Mouse (Mus musculus) hematopoietic stem cell, adult 5-6 weeks (primary cell): ENCODE results near the gene Mcemp1. TPM values are rescaled to one million over a fixed set of nuclear protein-coding genes. Genes with fewer than 3 reads are reported as not detected.

Experiments used
- ATAC-seq, 2 experiments: fragments of 125-278 bp in 1 of 2; replicated peaks in 1 of 2; 2 replicates each; pipeline ENCODE4 v1.8.0; 2016 to 2017; ENCODE audit warnings: inconsistent platforms in 2 of 2, mild to moderate bottlenecking in 2 of 2, moderate number of reproducible peaks in 2 of 2, low read depth in 1 of 2, moderate TSS enrichment in 1 of 2; ENCODE audit not compliant: low FRiP score in 2 of 2, poor library complexity in 2 of 2, severe bottlenecking in 2 of 2, insufficient read depth in 1 of 2, low TSS enrichment in 1 of 2
- total RNA-seq: library from RNA; stranded (forward); fragments of 172-1452, 232-1000 nt; gene quantifications from 2 replicates; pipeline ENCODE4 v1.2.3, GENCODE M21; 2017

Gene Mcemp1
- total RNA-seq, 1 experiment from 2014 or later: 12.9 TPM

- ATAC-seq: no peak
Observed at GRCm38 (mm10) chr8:3694121-3694520, 28.6 kb downstream of the Mcemp1 start, which contains the start of gene Fcer2a. TSS of gene Fcer2a (minus strand) at chr8:3694175.

- peak; percentile 42 to 45; a peak in 1 of 4 replicates for ATAC-seq
Observed at GRCm38 (mm10) chr8:3701491-3701890, 35.9 kb downstream of the Mcemp1 start.

DNA sequence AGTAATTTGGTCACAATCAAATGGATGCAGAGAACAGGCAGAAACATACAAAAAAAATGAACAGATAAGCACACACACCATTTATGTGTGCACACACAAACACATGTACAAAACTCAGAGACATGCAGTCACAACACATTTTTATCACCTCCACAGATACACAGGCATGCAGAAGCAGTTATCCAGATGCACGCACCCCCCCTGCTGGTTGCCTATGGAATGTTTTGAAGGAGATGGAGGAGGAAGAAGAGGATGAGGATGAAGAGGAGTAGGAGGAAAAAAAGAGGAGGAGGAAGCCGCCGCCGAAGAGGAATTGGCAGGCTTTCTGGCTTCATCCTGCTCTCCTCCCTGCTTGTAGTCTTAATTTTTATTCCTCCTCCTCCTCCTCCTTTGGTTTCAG, 40.2 kb downstream of the Mcemp1 start:
- ATAC-seq: peak in 1 of 2 experiments; percentile 43; a peak in 1 of 4 replicates

- ATAC-seq: no peak
Observed at GRCm38 (mm10) chr8:3707611-3708010, 42.1 kb downstream of the Mcemp1 start.

DNA sequence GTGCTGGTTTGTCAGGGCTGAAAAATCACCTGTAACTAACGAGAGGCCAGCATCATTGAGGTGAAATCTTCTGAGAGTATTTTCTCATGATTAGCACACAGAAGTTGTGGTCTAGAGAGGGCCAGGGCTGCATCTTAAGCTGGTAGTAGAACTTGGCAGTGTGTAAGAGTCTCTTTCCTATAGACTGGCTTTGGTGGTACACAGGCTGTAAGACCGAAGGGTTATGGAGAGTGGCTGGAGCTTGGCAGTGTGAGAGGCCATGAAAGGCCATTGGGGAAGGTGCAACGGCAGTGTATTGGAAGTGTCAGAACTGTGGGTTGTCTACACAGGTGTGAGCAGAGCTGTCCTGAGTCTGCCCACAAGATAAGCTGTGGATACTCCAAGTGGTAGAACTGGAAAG, 44.8 kb downstream of the Mcemp1 start:
- no peak for ATAC-seq

DNA sequence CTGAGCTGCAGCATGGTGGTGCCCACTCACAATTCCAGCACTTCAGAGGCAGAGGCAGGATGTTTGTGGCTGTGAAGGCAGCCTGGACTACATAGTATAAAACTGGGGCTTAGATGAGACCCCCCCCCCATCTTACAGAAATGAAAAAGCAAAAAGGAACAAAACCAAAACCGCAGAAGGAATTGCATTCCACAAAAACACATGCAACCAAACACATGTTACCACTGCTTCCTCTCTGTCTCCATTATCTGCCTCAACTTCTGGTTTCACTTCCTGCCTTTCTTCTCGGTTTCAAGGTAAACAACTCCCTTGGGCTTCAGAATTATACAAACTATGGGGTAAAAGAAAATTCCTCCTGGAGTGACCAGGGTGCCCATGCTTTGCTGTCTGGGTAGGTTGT, 46.1 kb downstream of the Mcemp1 start:
- ATAC-seq: peak; percentile 94 to 95

GRCm38 (mm10) chr8:3717321-3717954, 51.9 kb downstream of the Mcemp1 start:
- ATAC-seq: no peak

- peak; percentile 97 to 98 for ATAC-seq
Observed at GRCm38 (mm10) chr8:3718559-3718958, 53.0 kb downstream of the Mcemp1 start.

Other genes with a start within 250 kb of the Mcemp1 start
- 0.84 and 4.1 TPM in 2 replicates for gene Pex11g, start 198.1 kb upstream of the Mcemp1 start, total RNA-seq
- gene Tex45, start 194.9 kb upstream of the Mcemp1 start, total RNA-seq: not detected in 2 replicates
- 10.6 and 11.6 TPM in 2 replicates for gene Zfp358, start 172.6 kb upstream of the Mcemp1 start, total RNA-seq
- 29.8 and 40.4 TPM in 2 replicates for gene Mcoln1, start 165.3 kb upstream of the Mcemp1 start, total RNA-seq
- 26.4 and 34.5 TPM in 2 replicates for gene Pnpla6, start 150.4 kb upstream of the Mcemp1 start, total RNA-seq
- gene C330021F23Rik, start 97.8 kb upstream of the Mcemp1 start, total RNA-seq: 0.69 and 2.0 TPM in 2 replicates
- gene Camsap3, start 78.5 kb upstream of the Mcemp1 start, total RNA-seq: 3.9 TPM in 2 replicates
- 56.6 and 75.0 TPM in 2 replicates for gene Xab2, start 44.4 kb upstream of the Mcemp1 start, total RNA-seq
- 209 and 215 TPM in 2 replicates for gene Pet100, start 44.2 kb upstream of the Mcemp1 start, total RNA-seq
- gene Pcp2, start 40.2 kb upstream of the Mcemp1 start, total RNA-seq: not detected in 2 replicates
- 121 and 152 TPM in 2 replicates for gene Stxbp2, start 34.8 kb upstream of the Mcemp1 start, total RNA-seq
- not detected in 2 replicates for gene Retn, start 10.0 kb upstream of the Mcemp1 start, total RNA-seq
- gene Fcor, start 6.6 kb downstream of the Mcemp1 start, total RNA-seq: 5.3 TPM in 1 of 2 replicates, not detected in the other
- gene Trappc5, start 10.5 kb downstream of the Mcemp1 start, total RNA-seq: 48.3 and 61.2 TPM in 2 replicates
- gene Fcer2a, start 28.4 kb downstream of the Mcemp1 start, total RNA-seq: 1.1 TPM in 1 of 2 replicates, not detected in the other
- 0.81 TPM in 1 of 2 replicates, not detected in the other for gene Clec4g, start 54.9 kb downstream of the Mcemp1 start, total RNA-seq
- gene Cd209a, start 83.2 kb downstream of the Mcemp1 start, total RNA-seq: 1.7 and 1.8 TPM in 2 replicates
- not detected in 2 replicates for gene Cd209e, start 188.6 kb downstream of the Mcemp1 start, total RNA-seq
- not detected in 2 replicates for gene Cd209d, start 212.8 kb downstream of the Mcemp1 start, total RNA-seq